Mouse (Mus musculus): ENCODE measurements around the gene Slc13a5.

The Slc13a5 gene

DNA sequence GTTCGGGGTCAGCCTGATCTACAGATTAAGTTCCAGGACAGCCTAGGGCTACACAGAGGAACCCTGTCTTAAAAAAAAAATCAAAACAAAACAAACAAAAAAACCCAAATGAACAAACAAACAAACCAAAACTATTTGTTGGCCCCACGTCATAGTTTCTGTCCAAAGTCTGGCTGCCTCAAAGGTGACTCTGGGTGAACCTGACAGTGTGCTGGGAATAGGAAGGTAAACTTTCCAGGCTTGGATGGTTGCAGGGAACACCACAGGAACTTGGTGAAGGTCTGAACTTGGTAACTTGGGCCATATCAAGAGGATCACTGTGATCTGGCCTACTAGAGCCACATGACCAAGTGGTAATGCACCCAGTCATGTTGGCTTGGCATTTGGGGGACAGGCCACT is 10.6 kb downstream of the Slc13a5 start:
- DNase-seq: no peak

GRCm38 (mm10) chr11:72255629-72256028 is 11.4 kb downstream of the Slc13a5 start:
- no peak for DNase-seq

DNA sequence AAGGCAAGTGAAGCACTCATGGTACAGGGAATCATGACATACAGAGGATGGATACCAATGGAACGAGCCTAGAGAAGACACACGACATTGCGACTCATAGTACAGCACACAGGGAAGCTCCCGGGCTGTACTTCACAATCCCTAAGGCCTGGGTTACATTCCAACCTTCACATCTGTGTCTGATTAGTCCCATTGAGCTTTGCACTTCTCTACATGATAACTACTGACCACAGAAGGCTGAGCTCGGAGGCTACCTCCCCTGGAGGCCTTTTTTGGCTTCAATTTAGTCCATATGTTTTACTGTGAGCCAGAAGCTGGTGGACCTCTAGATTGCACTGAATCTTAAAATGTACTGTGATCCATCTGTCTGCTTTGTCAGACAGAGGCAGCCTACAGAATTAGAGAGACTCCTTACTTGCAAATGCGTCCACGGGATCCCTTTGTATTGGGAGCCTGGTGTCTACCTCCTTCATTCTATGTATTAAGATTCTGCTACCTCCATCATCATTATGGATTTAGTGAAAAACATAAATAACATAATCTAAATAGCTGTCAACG is 21.7 kb downstream of the Slc13a5 start:
- DNase-seq: no peak

DNA sequence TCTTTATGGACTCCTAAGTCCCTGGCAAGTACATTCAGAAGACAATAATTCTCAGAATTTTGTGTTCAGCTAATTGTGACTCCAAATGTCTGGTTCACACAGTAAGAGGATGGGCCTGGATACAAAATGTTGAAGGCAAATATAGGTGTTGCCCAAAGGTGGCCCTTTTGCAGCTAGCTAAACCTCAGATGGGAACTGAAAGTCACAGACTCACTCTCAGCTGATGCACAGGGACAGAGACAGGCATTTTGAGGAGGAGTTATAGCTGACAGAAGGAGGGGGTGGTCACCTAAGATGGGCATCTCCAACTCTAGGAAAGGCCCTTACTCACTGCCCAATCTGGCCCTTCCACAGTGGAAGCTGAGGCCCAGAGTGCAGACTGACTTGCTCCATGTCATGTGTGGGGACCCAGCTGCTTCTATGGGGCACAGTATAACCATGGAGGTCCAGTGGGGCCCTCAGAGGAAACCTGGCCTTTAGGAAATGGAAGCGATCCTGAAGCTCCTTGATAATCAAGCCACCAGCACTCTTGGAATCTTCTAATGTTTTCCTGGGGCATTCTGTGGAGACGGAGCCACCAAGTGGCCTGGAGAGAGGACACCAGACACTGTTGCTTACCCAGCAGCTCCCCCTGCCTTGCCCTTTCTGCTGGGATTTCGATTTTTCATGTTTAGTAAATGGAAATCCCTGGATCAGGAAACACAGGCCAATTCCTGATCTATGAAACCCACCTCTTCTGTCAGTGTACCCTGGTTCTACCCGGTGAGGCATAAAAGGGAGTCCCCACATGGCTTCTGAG is 26.8 kb downstream of the Slc13a5 start:
- no peak for DNase-seq

DNA sequence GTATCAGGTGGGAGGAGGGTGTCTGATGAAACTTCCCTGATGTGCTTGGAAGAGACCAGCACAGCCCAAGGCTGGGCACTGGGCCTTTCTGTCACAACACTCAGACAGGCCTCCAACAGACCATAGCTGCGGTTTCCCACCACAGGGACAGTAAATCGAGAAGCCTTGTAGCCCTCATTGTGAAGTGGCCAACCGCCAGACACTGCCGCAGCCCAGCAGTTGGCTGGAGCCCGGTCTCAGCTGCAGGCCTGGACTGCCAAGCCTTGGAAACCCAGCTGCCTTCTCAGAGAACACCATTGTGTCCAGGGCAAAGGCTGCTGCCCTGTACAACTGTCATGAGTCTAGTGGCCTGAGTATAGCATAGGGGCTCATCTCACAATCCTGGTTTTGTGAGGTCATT is 33.0 kb downstream of the Slc13a5 start:
- DNase-seq: no peak

- DNase-seq: no peak
These were observed 34.0 kb downstream of the Slc13a5 start for GRCm38 (mm10) chr11:72232991-72233390.

DNA sequence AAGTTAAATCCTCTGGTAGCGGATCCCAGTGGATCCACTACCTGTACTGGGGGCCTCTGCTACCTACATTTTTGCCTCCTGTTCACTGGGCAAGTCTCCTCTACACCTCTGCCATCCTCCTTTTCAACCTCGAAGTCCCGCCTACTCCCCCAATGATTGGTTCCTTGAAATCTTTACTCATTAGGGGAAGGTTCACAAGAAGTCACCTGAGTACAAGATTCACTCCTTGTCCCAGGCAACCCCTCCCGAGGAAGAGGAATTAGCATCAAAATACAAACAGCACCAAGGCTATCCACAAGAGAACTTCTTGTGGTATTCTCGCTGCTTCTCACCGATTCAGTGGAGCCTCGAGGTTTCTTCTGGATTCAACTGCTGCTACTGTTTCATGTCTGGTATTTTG is 35.0 kb downstream of the Slc13a5 start:
- DNase-seq: no peak

DNA sequence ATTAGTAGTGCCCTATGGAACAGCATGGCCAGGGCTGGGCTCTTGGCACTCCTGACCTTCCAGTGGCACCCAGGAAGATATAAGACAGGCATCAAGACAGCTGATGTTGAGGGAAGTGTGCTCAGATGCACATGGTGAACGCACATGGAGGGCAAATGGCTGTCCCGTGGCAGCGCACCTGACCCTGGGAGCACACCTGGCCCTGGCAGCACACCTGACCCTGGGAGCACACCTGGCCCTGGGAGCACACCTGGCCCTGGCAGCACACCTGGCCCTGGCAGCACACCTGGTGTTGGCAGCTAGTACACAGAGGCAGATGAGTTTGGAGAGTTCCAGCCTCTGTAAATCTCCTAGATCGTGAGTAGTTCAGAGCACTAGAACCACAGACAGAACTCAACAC is 38.5 kb downstream of the Slc13a5 start:
- no peak for DNase-seq

- no peak for DNase-seq
These were observed 40.1 kb downstream of the Slc13a5 start for GRCm38 (mm10) chr11:72226901-72227300.

DNA sequence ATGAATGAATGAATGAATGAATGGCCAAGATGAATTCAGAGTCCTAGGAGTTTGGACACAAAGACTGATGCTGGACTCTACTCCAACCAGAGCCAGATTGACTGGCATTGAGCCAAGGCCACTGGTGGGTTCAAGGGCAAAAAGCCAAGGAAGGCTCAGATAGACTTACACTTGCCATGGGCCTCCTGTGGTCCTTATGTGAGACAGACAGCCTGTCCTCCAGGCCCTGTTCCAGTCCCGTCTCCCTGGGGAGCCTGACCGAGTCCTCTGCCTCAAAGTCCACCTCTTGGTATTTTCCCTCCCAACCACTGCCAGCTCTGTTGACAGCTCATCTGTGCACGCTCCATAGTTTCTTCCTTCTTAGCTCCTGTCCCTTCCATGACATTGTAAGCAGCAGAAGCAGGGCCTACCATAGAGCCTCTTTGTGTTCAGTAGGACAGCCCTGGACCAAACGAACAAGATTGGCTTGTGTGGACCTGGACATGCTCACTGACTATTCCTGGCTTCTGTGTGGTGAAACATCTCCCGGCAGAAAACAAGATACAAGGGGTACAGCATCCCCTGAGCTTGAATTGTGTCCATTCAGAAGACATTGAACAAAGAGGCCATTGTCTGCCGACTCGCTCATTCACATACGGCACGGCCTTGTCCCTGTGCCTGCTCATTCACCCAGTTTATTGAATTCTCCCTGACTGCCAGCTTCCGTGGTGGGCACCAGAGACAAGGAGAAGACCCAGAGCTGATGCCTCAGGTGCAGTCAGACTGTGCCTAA is 40.8 kb downstream of the Slc13a5 start:
- DNase-seq: no peak

DNA sequence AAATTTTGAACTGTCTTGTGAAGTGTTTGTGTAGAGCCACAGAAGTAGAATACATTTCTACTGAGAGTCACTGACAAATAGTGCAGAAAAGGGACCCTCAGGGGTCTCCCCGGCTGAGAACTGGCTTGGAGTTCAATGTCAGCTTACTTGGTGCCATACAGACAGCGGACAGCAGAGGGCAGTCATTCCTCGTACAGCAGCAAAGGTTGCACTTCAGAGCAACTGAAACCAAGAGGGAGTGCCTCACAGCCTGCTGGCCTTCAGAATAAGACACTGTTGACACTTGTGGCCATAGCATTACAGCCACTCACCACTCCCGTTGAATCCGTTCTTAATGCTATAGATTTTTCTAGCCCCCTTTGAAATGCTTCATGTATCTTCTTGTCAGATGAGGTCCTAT is 42.2 kb downstream of the Slc13a5 start:
- peak; percentile 86 for DNase-seq

- DNase-seq: no peak
These were observed 43.6 kb downstream of the Slc13a5 start for GRCm38 (mm10) chr11:72223414-72223813.

DNA sequence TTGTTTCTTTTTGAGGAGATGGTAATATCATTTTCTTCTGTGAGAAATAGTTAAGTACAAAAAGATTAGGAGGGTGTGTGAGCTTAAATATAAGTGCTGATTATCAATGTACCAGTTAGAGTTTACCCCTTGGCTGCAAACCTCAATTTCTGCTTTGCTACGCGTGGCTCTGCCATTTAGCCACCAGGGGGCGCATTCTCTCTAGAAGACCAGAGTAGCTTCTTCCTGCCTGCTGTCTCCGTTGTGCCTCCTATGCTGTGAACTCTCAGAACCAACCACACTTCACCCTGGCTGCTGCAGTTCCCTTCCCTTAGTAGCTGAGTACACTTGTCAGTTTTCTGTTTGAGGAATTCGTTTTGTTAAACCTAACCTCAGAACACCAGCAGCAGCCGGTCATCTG is 45.7 kb downstream of the Slc13a5 start:
- DNase-seq: peak; percentile 90

- no peak for DNase-seq
These were observed 49.9 kb downstream of the Slc13a5 start for GRCm38 (mm10) chr11:72217116-72217515.

- peak; percentile 76 for DNase-seq
These were observed 51.6 kb downstream of the Slc13a5 start, which contains the start of gene Med31 for GRCm38 (mm10) chr11:72215410-72215797. TSS of gene Med31 (minus strand) at chr11:72215592.

- DNase-seq: peak; percentile 91
These were observed 52.2 kb downstream of the Slc13a5 start for GRCm38 (mm10) chr11:72214591-72215409.

DNA sequence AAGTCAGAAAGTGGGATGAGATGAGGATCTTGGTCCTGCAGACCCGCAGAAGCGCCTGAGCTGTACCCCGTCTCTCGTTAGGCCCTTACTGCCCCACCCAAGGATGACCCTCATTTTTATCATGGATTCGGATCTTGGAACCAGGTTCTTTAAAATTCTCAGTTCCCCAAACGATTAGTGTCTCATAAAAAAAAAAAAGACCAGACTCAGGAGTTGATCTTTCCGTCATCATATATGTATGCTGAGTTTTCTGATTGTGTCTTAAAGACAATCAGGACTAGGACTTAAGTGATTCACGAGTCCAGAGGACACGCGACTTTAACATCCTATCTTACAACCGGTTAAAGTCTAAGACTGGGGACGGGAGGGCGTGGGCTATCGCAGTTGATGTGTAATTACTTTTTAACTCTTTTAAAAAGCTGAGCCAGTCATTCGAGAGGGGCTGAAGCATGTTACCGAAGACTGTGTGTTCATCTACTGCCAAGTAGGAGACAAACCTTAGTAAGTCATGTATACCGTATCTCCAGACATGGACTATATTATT is 59.1 kb downstream of the Slc13a5 start:
- DNase-seq: no peak

GRCm38 (mm10) chr11:72207204-72207833 is 59.7 kb downstream of the Slc13a5 start, which contains the start of the genes 4933427D14Rik and Txndc17:
TSS of gene 4933427D14Rik (minus strand) at chr11:72207459.
TSS of gene Txndc17 (plus strand) at chr11:72207547.
- DNase-seq: peak; percentile 93

GRCm38 (mm10) chr11:72206341-72207203 is 60.5 kb downstream of the Slc13a5 start, which contains the start of gene Gm43951:
TSS of gene Gm43951 (minus strand) at chr11:72206840.
- DNase-seq: peak; percentile 59

GRCm38 (mm10) chr11:72205256-72205655 is 61.8 kb downstream of the Slc13a5 start:
- no peak for DNase-seq

DNA sequence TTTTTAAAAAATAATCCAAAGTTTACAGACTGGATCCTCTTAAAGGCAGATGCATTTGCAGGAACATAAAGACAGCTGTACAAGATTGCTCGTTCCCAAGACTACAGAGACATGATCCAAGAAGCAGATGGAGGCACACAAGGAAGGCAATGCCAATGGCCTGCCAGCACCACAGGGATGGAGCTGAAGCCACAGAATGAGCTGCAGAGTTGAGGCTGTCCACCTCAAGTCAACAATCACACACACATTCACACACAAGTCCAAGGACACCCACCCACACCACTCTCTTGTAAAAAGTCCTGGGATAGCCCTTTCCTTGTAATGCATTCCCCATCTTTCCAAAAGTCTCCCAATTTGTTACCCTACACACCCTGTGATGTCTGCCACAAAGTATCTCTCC is 63.6 kb downstream of the Slc13a5 start:
- no peak for DNase-seq

All from thymus, postnatal 4 days (tissue).